8 mouse cellular contexts compared by ENCODE assay signal in genomic region chr10:80999362-81000196, GRCm38 (mm10). TPM values are rescaled to one million over a fixed set of nuclear protein-coding genes. Genes with fewer than 3 reads are reported as not detected.
DNase-seq lines count a peak whose midpoint lies in the region; ATAC-seq and TF ChIP-seq lines count a peak whose summit lies in the region.

No protein-coding gene starts in this region.

- H3K4me1 ChIP-seq in cortical plate, adult 2 months (ENCODE audit: control insufficient read depth, insufficient read depth, low read length) = peaks cover 10% of the 10 kb centered on the region

- no peak overlapping the region for H3K4me3 ChIP-seq in cortical plate, adult 2 months (ENCODE audit: insufficient read depth, low read length)

- TF ChIP-seq POLR2A in cortical plate, adult 2 months (IDR thresholded peaks at IDR 0.05; ENCODE audit: extremely low read depth, insufficient read depth, low read length) = no peak

- DNase-seq in adipocyte (ENCODE audit: low spot score) = peak; percentile 79
- peak; percentile 81 for DNase-seq in gastrocnemius, postnatal 10 days
- peak; percentile 78 to 94 for DNase-seq in left cerebral cortex, adult 9 months (ENCODE audit: low spot score in 2 of 2)
- DNase-seq in right cerebral cortex, postnatal 10 days (ENCODE audit: low spot score in 2 of 2) = peak; percentile 92
- DNase-seq in urinary bladder, postnatal 36 days (ENCODE audit: low spot score in 2 of 2) = peak; percentile 72 to 85

- no peak overlapping the region for H3K27ac ChIP-seq in cortical plate, adult 2 months (ENCODE audit: insufficient read depth, low read length)

- peak; percentile 85 for ATAC-seq in inflammation-experienced regulatory T-cells, adult 6 months
- peak; percentile 78 for ATAC-seq in megakaryocyte progenitor cell, adult 5-6 weeks (replicated peaks; ENCODE audit: poor library complexity)

- peak; percentile 88 for TF ChIP-seq CTCF in cortical plate, adult 2 months (IDR thresholded peaks at IDR 0.05; ENCODE audit: extremely low read depth, insufficient read depth, low read length)

RNA-seq across cellular contexts. Expression of gene Gng7, which starts 15.2 kb away (rescaled TPM):
- polyA plus RNA-seq in cortical plate, adult 2 months (2012; rRNA removed) = 77.9 and 152 TPM in 2 replicates
- total RNA-seq in gastrocnemius, postnatal 10 days (2021) = 1 to 10 TPM; 1.7 to 2.0 TPM
- polyA plus RNA-seq in inflammation-experienced regulatory T-cells, adult 6 months (2017; shearing (Covaris generic)) = not detected
- 0.44 and 0.57 TPM in 2 replicates for total RNA-seq in megakaryocyte progenitor cell, adult 5-6 weeks (2015)
- total RNA-seq in megakaryocyte progenitor cell, adult 5-6 weeks (2017) = 0.83 and 1.2 TPM in 2 replicates

RNA-seq across cellular contexts. Expression of gene Diras1, which starts 25.9 kb away (rescaled TPM):
- 83.8 and 85.3 TPM in 2 replicates for polyA plus RNA-seq in cortical plate, adult 2 months (2012; rRNA removed)
- total RNA-seq in gastrocnemius, postnatal 10 days (2021) = under 1 TPM; 0.27 to 0.87 TPM
- not detected for polyA plus RNA-seq in inflammation-experienced regulatory T-cells, adult 6 months (2017; shearing (Covaris generic))
- not detected in 2 replicates for total RNA-seq in megakaryocyte progenitor cell, adult 5-6 weeks (2015)
- not detected in 2 replicates for total RNA-seq in megakaryocyte progenitor cell, adult 5-6 weeks (2017)

RNA-seq across cellular contexts. Expression of gene Slc39a3, which starts 37.6 kb away (rescaled TPM):
- polyA plus RNA-seq in cortical plate, adult 2 months (2012; rRNA removed) = 72.8 and 73.0 TPM in 2 replicates
- total RNA-seq in gastrocnemius, postnatal 10 days (2021) = 10 to 100 TPM; 11.5 to 13.3 TPM
- polyA plus RNA-seq in inflammation-experienced regulatory T-cells, adult 6 months (2017; shearing (Covaris generic)) = 1 to 10 TPM; 2.4 to 5.0 (median 2.7) TPM
- total RNA-seq in megakaryocyte progenitor cell, adult 5-6 weeks (2015) = 1.9 and 2.3 TPM in 2 replicates
- 4.2 and 5.0 TPM in 2 replicates for total RNA-seq in megakaryocyte progenitor cell, adult 5-6 weeks (2017)
